7 mouse cellular contexts compared by ENCODE assay signal in the genomic region with DNA sequence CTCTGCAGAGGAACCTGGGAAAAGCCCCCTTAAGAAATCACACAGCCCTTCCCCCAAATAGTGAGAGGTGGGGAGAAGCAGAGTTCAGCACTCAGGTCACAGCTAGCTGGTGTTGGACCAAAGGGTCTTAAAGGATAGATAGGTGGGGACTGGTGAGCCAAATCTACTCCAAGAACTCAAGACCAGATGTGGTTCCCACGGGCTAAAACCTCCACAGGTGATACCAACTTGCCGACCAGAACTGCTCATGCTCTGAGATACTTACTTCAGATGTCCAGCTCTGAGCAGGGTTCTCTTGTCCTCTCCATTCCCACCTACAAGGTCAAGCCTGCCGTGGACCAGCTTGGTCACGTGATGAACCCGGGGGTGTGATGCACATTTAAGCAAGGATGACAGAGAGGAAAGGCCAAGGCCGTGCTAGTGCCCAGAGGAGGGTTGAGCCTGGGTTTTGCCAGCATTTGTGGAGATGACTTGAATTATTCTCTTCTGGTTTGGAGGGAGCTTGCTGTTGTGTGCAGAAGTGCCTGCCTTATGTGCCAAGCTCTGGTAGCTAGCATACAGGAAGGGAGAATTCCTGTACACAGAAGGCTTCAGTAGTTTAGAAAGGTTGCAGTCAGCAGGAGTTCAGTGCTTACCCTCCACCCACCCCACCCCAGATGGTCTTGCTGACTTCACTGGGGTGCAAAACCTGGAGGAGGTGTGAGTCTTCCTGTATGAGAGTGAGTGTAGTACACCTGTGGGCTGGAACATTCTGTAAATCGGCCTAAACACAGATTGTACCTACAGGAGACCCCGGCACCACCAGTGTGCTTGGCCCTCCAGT. TPM values are rescaled to one million over a fixed set of nuclear protein-coding genes. Genes with fewer than 3 reads are reported as not detected.
DNase-seq lines count a peak whose midpoint lies in the region; ATAC-seq and TF ChIP-seq lines count a peak whose summit lies in the region.

No protein-coding gene starts in this region.

- no peaks in the 10 kb centered on the region for H3K9me3 ChIP-seq in forebrain, embryonic 13.5 days (replicated peaks)

- no peaks in the 10 kb centered on the region for H3K27me3 ChIP-seq in spleen, adult 2 months (ENCODE audit: control insufficient read depth, insufficient read depth, low read length)
- H3K27me3 ChIP-seq in forebrain, embryonic 13.5 days = no peaks in the 10 kb centered on the region; the same call in 1 of the 2 replicates
- H3K27me3 ChIP-seq in small intestine, adult 2 months (ENCODE audit: control insufficient read depth, insufficient read depth, low read length) = no peaks in the 10 kb centered on the region

- peak overlapping the region; percentile 27; the same call in 1 of the 2 replicates for H3K27ac ChIP-seq in spleen, adult 2 months (ENCODE audit: insufficient read depth, low read length)
- H3K27ac ChIP-seq in forebrain, embryonic 13.5 days = no peak overlapping the region; the same call in 1 of the 2 replicates
- H3K27ac ChIP-seq in small intestine, adult 2 months (ENCODE audit: insufficient read depth, low read depth, low read length) = peak overlapping the region; percentile 20; the same call in 1 of the 2 replicates

- WGBS in spleen, adult 2 months = 72% methylated on average over 8 of the region's 8 CpGs
- WGBS in forebrain, embryonic 13.5 days = 86% methylated on average over 8 of the region's 8 CpGs
- WGBS in small intestine, adult 2 months = 70% methylated on average over 8 of the region's 8 CpGs

- peak overlapping the region; percentile 91 for H3K4me2 ChIP-seq in forebrain, embryonic 13.5 days

- no peak for ATAC-seq in forebrain, embryonic 13.5 days
- no peak for ATAC-seq in erythroid progenitor cell, adult 5-6 weeks (replicated peaks; ENCODE audit: low FRiP score, poor library complexity, severe bottlenecking)

- no peak overlapping the region for H3K4me3 ChIP-seq in spleen, adult 2 months (ENCODE audit: extremely low read depth, insufficient read depth, insufficient read length)
- H3K4me3 ChIP-seq in forebrain, embryonic 13.5 days = peak overlapping the region; percentile 97
- no peak overlapping the region for H3K4me3 ChIP-seq in small intestine, adult 2 months (ENCODE audit: low read depth, low read length)

- no peak for TF ChIP-seq CTCF in spleen, adult 2 months (IDR thresholded peaks at IDR 0.05; ENCODE audit: extremely low read depth, insufficient read depth, insufficient read length, insufficient replicate concordance)
- TF ChIP-seq CTCF in small intestine, adult 2 months (IDR thresholded peaks at IDR 0.05; ENCODE audit: extremely low read depth, insufficient read length, insufficient replicate concordance, low read depth, low read length) = no peak

- H3K36me3 ChIP-seq in spleen, adult 2 months (ENCODE audit: control insufficient read depth, insufficient read depth, low read length) = peaks cover 8% of the 10 kb centered on the region
- H3K36me3 ChIP-seq in forebrain, embryonic 13.5 days (ENCODE audit: poor library complexity, severe bottlenecking) = no peaks in the 10 kb centered on the region
- no peaks in the 10 kb centered on the region for H3K36me3 ChIP-seq in small intestine, adult 2 months (ENCODE audit: control insufficient read depth, insufficient read depth, low read length)

- no peak for DNase-seq in spleen, adult 2 months (ENCODE audit: low read depth in 1 of 2, low spot score in 2 of 2)
- no peak for DNase-seq in spleen, postnatal 14 days (ENCODE audit: low spot score in 2 of 2)
- DNase-seq in kidney, postnatal 36 days = peak; percentile 47
- DNase-seq in left cerebral cortex, adult 8-10 months (ENCODE audit: low spot score in 2 of 2) = no peak

- H3K4me1 ChIP-seq in spleen, adult 2 months (ENCODE audit: control insufficient read depth, insufficient read depth, insufficient read length) = peaks cover 35% of the 10 kb centered on the region
- peaks cover 56% of the 10 kb centered on the region for H3K4me1 ChIP-seq in forebrain, embryonic 13.5 days
- peaks cover 21% of the 10 kb centered on the region for H3K4me1 ChIP-seq in small intestine, adult 2 months (ENCODE audit: control insufficient read depth, insufficient read depth, insufficient read length, low read length)

- no peak for TF ChIP-seq POLR2A in spleen, adult 2 months (IDR thresholded peaks at IDR 0.05; ENCODE audit: low read depth, low read length)
- no peak for TF ChIP-seq POLR2A in small intestine, adult 2 months (IDR thresholded peaks at IDR 0.05; ENCODE audit: low read depth, low read length)

- H3K9ac ChIP-seq in forebrain, embryonic 13.5 days = peak overlapping the region; percentile 96; the same call in 1 of the 2 replicates

RNA-seq across cellular contexts. Expression of a gene that starts 3.0 kb away (rescaled TPM):
- 25.2 and 31.8 TPM in 2 replicates for polyA plus RNA-seq in spleen, adult 2 months (2012; rRNA removed)
- polyA plus RNA-seq in forebrain, embryonic 13.5 days (2015; fragmentation: Nextera tagmentation; extraction: Ambion mirVana) = 6.8 and 8.1 TPM in 2 replicates
- 9.5 and 23.6 TPM in 2 replicates for polyA plus RNA-seq in small intestine, adult 2 months (2012; rRNA removed)
- total RNA-seq in erythroid progenitor cell, adult 5-6 weeks (2015; ENCODE audit: low replicate concordance) = 3.8 and 5.4 TPM in 2 replicates
- 1.4 and 3.5 TPM in 2 replicates for total RNA-seq in erythroid progenitor cell, adult 5-6 weeks (2017; ENCODE audit: low replicate concordance)
- total RNA-seq in left cerebral cortex, adult 8-10 months (2022) = 10 to 100 TPM; 31.4 to 36.4 (median 33.8) TPM

Comparison
In these comparisons a context has a peak if more than half of its experiments do, and no peak if none do; other contexts are left out.
1. DNase-seq: peak in kidney, postnatal 36 days (2 of 2); none in spleen, adult 2 months (0 of 2), spleen, postnatal 14 days (0 of 2) and left cerebral cortex, adult 8-10 months (0 of 2).